Mouse (Mus musculus) cerebellum, adult 9-11 months (tissue): ENCODE data around the gene Chil4.

ENCODE experiments used
- DNase-seq: peaks from one replicate; pipeline ENCODE4 v3.0.0; 2022

The Chil4 gene

DNA sequence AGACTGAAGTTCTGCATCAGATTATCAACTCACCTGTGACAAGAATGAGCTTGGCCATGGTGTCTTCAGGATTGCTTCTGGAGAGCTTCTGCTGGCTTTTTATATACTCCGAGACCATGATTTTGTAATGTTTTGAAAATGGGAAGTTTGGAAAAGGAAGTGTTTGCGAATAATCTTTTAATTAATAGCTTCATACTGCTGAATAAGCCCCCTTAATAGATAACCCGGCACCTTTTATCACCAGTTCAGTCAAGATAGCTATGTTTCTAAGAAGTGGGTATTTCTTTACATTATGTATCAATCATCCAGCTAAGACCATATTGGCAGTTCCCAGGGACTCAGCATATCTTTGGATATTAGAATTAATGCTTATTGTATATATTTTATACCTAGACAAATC lies 51.8 kb downstream of the Chil4 start, which contains the start of gene Chil3:
Chil3 (minus strand) TSS at position 101 of the 400 bp plus-strand sequence.
- no peak for DNase-seq

DNA sequence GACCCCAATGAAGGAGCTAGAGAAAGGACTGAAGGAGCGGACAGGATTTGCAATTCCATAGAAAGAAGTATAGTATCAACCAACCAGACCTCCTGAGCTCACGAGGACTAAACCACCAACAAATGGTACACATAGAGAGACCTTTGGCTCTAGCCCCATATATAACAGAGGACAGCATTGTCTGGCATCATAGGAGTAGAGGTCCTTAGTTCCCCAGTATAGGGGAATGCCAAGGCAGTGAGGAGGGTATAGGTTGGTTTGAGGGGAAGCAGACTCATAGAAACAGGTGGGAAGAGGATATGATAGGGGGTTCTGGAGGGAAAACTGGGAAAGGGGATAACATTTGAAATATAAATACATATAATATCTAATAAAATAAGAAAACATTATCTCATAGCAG lies 64.9 kb downstream of the Chil4 start:
- DNase-seq, result no peak
